Mouse (Mus musculus) ES-E14 (cell line): ENCODE results near the gene Ttll9. TPM values are rescaled to one million over a fixed set of nuclear protein-coding genes. Genes with fewer than 3 reads are reported as not detected.

Experiments
- DNase-seq: peaks from one replicate; pipeline ENCODE4 v3.0.0-alpha.2; 2013; ENCODE audit warnings: low read depth, low spot score
- H3K27ac ChIP-seq: 2 replicates; pipeline ENCODE4 v1.5.1; 2012; ENCODE audit warnings: low read depth, mild to moderate bottlenecking, low read length, moderate library complexity, mixed read lengths; ENCODE audit not compliant: poor library complexity, insufficient read depth, severe bottlenecking
- H3K36me3 ChIP-seq: 2 replicates; pipeline ENCODE4 v1.6.1; 2012; ENCODE audit warnings: mild to moderate bottlenecking, low read length, moderate library complexity, mixed read lengths; ENCODE audit not compliant: control insufficient read depth, poor library complexity, insufficient read depth, severe bottlenecking
- H3K4me1 ChIP-seq, 2 experiments: fragments of 150-350 bp in 1 of 2; sonication (generic) in 1 of 2; 2 replicates each; pipeline ENCODE4 v1.6.1; 2012; ENCODE audit warnings: low read length in 2 of 2, mild to moderate bottlenecking in 1 of 2, mixed read lengths in 1 of 2; ENCODE audit not compliant: control insufficient read depth in 2 of 2, insufficient read depth in 2 of 2, poor library complexity in 1 of 2
- H3K4me3 ChIP-seq, 2 experiments: fragments of 150-350 bp in 1 of 2; sonication (generic) in 1 of 2; 2 replicates each; pipeline ENCODE4 v1.5.1; 2012; ENCODE audit warnings: low read length in 2 of 2, low read depth in 1 of 2, mild to moderate bottlenecking in 1 of 2, mixed read lengths in 1 of 2; ENCODE audit not compliant: insufficient read depth in 1 of 2, poor library complexity in 1 of 2, severe bottlenecking in 1 of 2
- H3K9ac ChIP-seq: 2 replicates; pipeline ENCODE4 v1.6.1; 2012; ENCODE audit warnings: low read depth, mild to moderate bottlenecking, low read length, mixed read lengths; ENCODE audit not compliant: poor library complexity, insufficient read depth, severe bottlenecking
- H3K9me3 ChIP-seq: fragments of 150-350 bp; sonication (generic); 2 replicates; pipeline ENCODE4 v1.6.1; 2012; ENCODE audit warnings: low read depth, mild to moderate bottlenecking, low read length; ENCODE audit not compliant: control insufficient read depth, insufficient read depth
- CHD2 ChIP-seq: IDR thresholded peaks from 2 replicates; pipeline ENCODE4 v1.6.1; 2014; ENCODE audit warnings: mild to moderate bottlenecking, low read depth, low read length, inconsistent platforms
- HCFC1 ChIP-seq: IDR thresholded peaks from 2 replicates; pipeline ENCODE4 v1.6.1; 2012; ENCODE audit warnings: low read length, inconsistent platforms, borderline replicate concordance; ENCODE audit not compliant: insufficient read depth
- MAFK ChIP-seq: IDR thresholded peaks from 2 replicates; pipeline ENCODE4 v1.6.1; 2014; ENCODE audit warnings: mild to moderate bottlenecking, low read depth, low read length, inconsistent platforms; ENCODE audit not compliant: insufficient read depth
- ZC3H11A ChIP-seq: IDR thresholded peaks from 2 replicates; pipeline ENCODE4 v1.6.1; 2012; ENCODE audit warnings: low read depth, mild to moderate bottlenecking, inconsistent platforms, low read length, borderline replicate concordance
- ZNF384 ChIP-seq: IDR thresholded peaks from 2 replicates; pipeline ENCODE4 v1.6.1; 2012; ENCODE audit warnings: low read depth, low read length, inconsistent platforms
- in situ Hi-C, 2 experiments: fragments of 600-800 bp; cut with MboI; formaldehyde crosslinking; loops; one replicate each; pipeline ENCODE4 v1.15.1; 2025; ENCODE audit warnings: low sequenced_read_pairs in 2 of 2, inconsistent platforms in 1 of 2; ENCODE audit not compliant: unreplicated experiment in 2 of 2
- total RNA-seq: library from RNA; depleted of rRNA; stranded (reverse); fragments of 300-350 nt; gene quantifications from 2 replicates; pipeline ENCODE4 v1.2.3, GENCODE M21; 2012

Ttll9 gene
- total RNA-seq, 1 experiment, result 1.2 TPM

DNA sequence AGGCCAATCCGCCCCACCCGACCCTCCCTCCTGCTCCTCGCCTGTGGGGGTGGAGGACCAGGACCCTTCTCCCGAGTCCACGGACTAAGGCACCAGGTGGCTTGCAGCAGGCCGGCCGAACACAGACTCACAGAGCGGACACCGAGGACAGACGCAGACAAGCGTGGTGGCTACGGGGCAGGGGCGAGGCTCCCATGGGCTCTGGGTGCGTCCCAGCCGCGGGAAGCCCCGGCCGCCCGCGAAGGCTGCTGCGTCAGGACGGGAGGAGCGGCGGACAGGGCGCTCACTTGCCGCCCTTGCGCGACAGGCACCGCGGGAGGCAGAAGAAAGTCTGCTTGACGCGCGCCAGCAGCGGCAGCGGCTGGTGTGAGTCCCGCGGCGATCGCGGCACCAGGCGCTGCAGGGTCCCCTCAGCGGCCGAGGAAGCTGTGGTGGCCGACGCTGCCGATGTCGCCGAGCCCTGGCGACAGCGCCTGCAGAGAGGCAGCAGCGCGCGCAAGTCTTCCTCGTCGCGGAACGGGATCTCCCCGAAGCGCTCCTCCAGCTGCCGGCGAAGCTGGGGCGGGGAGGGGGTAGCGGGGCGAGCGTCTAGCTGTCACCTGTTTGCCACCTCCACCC is 19.3 kb upstream of the Ttll9 start:
- 0 out of 2 replicates have a peak overlapping the region, but pooled peaks have one; percentile 22 for H3K9ac ChIP-seq
- H3K9me3 ChIP-seq, result no peaks in the 10 kb centered on the region
- in situ Hi-C loops, result no loop called here
- no peak for TF ChIP-seq HCFC1
- TF ChIP-seq ZC3H11A, result no peak
- no peak for TF ChIP-seq MAFK
- no peak for TF ChIP-seq ZNF384
- TF ChIP-seq CHD2, result no peak
- DNase-seq, result no peak
- no peaks in the 10 kb centered on the region for H3K4me1 ChIP-seq
- H3K4me3 ChIP-seq, result peak overlapping the region; percentile 44 to 57; a peak in 3 of 4 replicates
- no peak overlapping the region for H3K27ac ChIP-seq
- no peaks in the 10 kb centered on the region for H3K36me3 ChIP-seq

GRCm38 (mm10) chr2:152943568-152943967 is 18.7 kb upstream of the Ttll9 start:
- Histone ChIP-seq H3K9ac (no peak overlapping the region), H3K27ac (no peak overlapping the region), H3K36me3 (no peaks in the 10 kb centered on the region), H3K4me3 (peak overlapping the region; percentile 44 to 57; a peak in 2 of 4 replicates), H3K4me1 (no peaks in the 10 kb centered on the region), H3K9me3 (no peaks in the 10 kb centered on the region)
- in situ Hi-C loops, result no loop called here
- TF ChIP-seq ZC3H11A (no peak), CHD2 (no peak), MAFK (no peak), HCFC1 (no peak), ZNF384 (no peak)
- no peak for DNase-seq

DNA sequence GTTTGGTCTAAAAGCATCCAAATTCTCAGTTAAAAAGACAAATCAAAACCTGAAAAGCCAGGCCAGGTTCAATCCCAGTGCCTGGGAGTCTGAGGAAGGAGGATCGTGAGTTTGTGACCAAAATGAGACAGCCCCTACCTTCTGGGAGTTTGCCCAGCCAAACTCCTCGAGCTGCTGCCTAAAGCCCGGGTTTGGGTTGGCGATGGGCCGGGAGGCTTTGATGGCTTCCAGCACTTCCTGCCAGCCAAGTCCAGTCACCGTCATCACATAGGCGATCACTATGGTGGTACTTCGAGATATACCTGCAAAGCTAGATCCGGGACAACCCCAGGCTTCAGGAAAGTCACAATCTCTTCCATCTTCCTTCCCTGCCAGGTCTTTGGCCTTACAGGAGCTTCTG is 18.3 kb upstream of the Ttll9 start:
- no peak for TF ChIP-seq ZC3H11A
- TF ChIP-seq CHD2, result no peak
- no peak for TF ChIP-seq HCFC1
- no peak for TF ChIP-seq ZNF384
- TF ChIP-seq MAFK, result no peak
- H3K36me3 ChIP-seq, result no peaks in the 10 kb centered on the region
- no peak overlapping the region for H3K4me3 ChIP-seq
- in situ Hi-C loops, result no loop called here
- DNase-seq, result no peak
- H3K4me1 ChIP-seq, result no peaks in the 10 kb centered on the region
- H3K9me3 ChIP-seq, result no peaks in the 10 kb centered on the region
- H3K9ac ChIP-seq, result no peak overlapping the region
- no peak overlapping the region for H3K27ac ChIP-seq

DNA sequence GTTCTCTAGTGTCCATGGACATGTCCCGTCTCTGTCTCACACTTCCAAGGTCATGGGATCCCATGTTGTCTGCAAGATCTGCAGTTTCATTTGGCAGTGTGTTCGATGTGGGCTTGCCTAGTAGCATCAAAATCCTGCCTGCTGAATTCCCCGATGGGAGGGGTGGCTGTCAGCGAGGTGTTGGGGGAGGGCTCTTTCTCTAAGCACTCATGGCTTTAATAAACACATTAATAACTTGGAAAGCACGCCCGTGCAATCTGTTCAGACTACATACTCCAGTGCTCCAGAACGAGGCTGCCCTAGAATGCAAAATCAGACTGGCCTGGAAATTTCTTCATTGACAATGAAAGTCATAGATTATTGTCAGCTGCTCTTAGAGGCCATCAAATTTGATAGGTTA is 15.2 kb upstream of the Ttll9 start:
- no peak overlapping the region for H3K27ac ChIP-seq
- DNase-seq, result no peak
- peaks cover 0 to 3% of the 10 kb centered on the region in 2 experiments; a peak in 1 of 4 replicates for H3K4me1 ChIP-seq
- no peaks in the 10 kb centered on the region for H3K9me3 ChIP-seq
- no peak overlapping the region for H3K4me3 ChIP-seq
- no peaks in the 10 kb centered on the region for H3K36me3 ChIP-seq
- no peak for TF ChIP-seq ZNF384
- no peak for TF ChIP-seq MAFK
- TF ChIP-seq HCFC1, result no peak
- TF ChIP-seq CHD2, result no peak
- no peak for TF ChIP-seq ZC3H11A
- H3K9ac ChIP-seq, result no peak overlapping the region
- in situ Hi-C loops, result no loop called here
